Mouse (Mus musculus) retina, postnatal 7 days (tissue): ENCODE measurements around the gene Habp2.

Experiments used
- DNase-seq: peaks from one replicate; pipeline ENCODE4 v3.0.0-alpha.2; 2012; ENCODE audit warnings: low read depth, low spot score

Habp2 gene

DNA sequence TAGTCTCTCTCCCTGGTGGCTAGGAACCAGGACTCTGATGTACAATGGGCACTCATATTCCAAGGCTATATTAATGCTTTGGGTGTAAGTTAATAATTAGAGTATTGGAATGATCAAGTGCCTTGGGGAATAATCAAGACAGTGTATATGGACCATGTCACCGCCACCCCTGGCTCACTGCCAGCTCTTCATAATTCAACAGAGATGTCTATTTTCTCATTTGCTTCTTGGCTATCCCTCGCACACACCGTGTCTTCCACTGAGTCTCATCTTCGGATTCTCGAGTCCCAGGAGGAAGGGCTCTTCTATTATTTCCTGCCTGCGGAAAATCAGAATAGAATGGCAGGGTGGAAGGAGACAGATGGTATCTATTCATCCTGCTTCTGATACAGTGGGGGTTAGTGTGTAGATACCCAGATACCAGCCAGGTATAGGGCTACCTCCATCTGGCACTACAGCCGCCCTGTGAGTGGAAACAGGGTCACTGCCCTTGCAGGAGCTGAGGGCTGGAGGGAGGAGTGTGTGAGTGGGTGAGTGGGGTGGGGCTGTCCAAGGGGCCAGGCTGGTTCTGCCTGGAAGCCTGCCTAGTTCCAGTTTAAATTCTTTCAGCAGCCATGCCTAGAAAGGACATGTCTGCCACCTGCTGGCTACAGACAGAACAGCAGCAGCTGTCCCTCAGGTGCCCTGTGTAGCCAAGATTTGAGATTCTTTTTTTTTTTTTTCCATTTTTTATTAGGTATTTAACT lies 7.9 kb downstream of the Habp2 start:
- peak; percentile 48 for DNase-seq

- DNase-seq, result no peak
These were observed 9.7 kb downstream of the Habp2 start for GRCm38 (mm10) chr19:56296668-56297067.

DNA sequence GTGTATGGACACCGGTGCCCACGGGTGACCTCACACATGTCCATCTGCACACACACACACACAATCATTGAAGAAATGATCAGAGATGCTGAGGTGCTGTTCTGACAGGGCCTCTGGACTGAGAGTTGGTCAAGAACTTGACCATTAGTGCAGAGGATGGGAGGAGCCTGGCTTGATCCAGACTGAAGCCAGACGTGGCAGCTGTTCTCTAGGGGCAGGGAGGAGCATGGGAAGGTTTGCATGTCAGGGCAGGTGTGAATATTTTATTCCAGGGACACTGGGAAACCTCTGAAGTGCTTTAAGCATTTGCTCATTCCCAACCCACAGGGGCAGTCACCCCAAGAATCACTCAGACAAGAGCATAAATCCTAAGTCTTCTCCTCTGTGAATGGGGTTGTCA lies 10.3 kb downstream of the Habp2 start:
- DNase-seq, result no peak

DNA sequence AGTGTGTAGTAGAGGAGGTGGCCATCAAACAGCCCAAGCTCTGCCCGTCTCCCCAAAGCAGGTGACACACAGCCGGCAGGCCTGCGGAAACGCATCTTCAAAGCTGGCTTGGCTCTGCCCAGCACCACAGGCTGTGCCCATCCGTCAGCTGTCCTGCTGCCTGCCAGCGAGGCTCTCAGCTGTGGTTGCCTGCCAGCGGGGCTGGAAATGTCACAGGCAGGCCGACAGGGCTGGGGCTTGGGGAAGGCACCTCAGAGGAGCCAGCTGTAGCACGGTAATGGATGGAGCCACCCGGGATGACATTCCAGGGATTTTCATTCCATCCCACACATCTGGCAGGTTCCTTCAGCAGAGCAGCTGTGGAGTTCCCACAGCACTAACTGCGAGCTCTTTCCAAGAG lies 13.9 kb downstream of the Habp2 start:
- no peak for DNase-seq

GRCm38 (mm10) chr19:56316531-56316930 lies 29.6 kb downstream of the Habp2 start:
- DNase-seq, result no peak

- DNase-seq, result no peak
These were observed 32.3 kb downstream of the Habp2 start for GRCm38 (mm10) chr19:56319219-56319618.

DNA sequence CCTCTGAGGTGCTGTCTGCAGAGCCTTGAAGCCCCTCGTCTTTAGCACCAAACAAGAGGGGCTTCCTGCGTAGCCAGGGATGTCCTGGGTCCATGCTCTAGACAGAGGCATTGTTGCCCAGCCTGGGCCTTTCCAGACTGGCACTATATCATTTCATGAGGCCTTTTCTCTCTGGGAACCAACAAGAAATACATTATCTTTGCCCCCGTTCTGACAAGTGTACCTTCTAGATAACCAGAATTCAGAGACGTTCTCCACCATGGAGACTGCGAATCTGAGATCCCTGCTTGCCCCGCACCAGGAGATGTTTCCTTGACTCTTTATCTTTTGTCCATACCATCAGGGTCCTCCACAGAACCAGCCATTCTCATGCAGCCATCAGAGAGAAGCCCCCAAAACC lies 32.7 kb downstream of the Habp2 start:
- no peak for DNase-seq

GRCm38 (mm10) chr19:56320186-56320860 lies 33.4 kb downstream of the Habp2 start:
- no peak for DNase-seq

DNA sequence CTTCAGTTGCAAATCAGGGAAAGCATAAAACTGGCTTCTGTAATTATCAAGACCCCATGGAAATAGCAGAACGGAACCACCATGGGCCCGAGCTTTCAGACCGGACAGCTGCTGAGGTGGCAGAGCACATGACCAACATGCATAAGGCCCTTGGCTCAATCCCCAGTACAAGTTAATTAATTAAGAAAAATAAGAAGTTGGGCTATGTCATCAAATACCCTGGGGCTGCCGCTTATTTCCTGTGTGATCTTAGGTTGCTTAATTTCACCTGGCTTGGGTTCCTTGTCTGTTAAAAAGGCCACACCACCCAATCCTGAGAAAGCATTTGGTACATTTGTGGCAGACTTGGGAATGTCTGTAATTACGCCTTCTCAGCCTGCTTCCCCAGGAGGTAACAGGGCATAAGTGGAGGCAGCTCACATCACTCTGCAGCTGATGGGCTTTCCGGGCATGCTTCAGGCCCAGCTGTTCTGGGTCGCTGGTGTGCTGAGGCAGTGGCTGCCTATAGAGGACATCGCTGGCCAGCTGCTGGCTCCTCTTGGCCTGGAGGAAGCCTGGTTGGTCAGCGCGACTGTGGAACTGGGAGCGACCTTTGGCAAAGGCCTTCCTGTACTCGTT lies 34.5 kb downstream of the Habp2 start:
- no peak for DNase-seq

- DNase-seq, result no peak
These were observed 38.7 kb downstream of the Habp2 start for GRCm38 (mm10) chr19:56325676-56326075.

DNA sequence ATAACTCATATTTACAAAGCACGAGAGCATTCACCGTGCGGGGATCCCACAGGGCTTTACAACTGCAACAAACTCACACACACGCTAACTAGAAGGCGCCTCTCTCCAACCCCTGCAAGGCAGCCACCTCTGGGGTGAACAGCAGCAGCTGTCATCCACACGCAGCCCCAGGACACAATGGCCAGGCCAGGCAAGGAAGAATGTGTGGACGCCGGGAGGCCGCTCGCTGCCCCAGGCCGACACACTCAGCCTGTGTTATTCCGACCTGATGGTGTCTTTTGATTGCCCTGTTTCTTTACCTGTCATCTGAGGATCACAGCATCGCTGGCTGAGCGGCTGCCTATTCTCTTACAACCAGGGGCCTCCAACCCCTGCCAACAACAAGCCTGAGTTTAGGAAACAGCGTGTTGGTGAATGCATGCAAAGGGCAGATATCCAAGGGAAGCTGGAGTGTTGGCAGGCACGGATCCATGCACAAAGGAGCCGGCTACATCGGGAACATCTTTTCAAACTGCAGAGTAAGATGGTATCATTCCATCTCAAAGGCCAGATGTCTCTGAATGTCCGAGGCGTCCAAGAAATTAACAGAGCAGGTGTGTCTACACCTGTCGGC lies 39.4 kb downstream of the Habp2 start:
- no peak for DNase-seq

DNA sequence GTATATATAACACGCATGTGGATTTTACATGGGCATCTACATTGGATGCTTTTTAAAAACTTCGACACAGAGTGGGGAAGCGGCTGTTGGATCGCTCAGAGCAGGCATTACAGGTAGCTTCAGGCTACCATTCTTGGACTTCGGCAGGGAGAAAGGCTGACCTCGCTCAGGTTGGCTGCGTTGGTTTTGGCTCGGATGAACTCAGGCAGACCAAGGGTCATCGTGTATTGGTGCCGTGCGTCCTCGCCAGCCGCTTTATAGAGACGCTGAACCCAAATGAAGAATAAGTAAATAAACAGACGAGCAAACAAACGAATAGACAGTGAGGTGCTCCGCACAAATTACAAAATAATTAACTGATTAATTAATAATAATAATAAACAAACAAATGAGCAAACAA lies 49.4 kb downstream of the Habp2 start:
- no peak for DNase-seq

- DNase-seq, result no peak
These were observed 49.9 kb downstream of the Habp2 start for GRCm38 (mm10) chr19:56336826-56337225.

DNA sequence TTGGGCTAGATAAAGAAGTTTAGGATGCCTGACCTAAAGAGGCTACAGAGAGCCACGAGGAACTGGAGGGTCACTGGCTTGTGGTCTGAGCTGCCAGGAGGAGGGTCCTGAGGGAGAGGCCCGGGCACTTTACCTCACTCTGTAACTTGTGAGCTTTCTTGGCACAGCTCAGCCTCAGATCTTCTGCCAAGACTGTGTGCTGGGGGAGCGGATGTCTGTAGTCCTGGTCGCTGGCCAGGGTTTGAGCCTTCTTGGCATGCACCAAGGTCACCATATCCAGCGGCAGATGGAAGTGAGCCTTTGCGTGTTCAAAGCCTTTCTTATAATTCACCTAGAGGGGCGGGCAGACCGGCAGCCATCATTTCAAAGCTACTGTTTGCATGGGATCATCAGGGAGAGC lies 55.1 kb downstream of the Habp2 start:
- no peak for DNase-seq

GRCm38 (mm10) chr19:56343869-56344563 lies 57.1 kb downstream of the Habp2 start:
- no peak for DNase-seq

- no peak for DNase-seq
These were observed 59.1 kb downstream of the Habp2 start for GRCm38 (mm10) chr19:56346016-56346415.

GRCm38 (mm10) chr19:56346750-56347149 lies 59.8 kb downstream of the Habp2 start:
- DNase-seq, result no peak

- no peak for DNase-seq
These were observed 62.4 kb downstream of the Habp2 start for GRCm38 (mm10) chr19:56349295-56349694.

GRCm38 (mm10) chr19:56353689-56354088 lies 66.8 kb downstream of the Habp2 start:
- DNase-seq, result no peak

- DNase-seq, result no peak
These were observed 68.3 kb downstream of the Habp2 start for GRCm38 (mm10) chr19:56355201-56355600.

DNA sequence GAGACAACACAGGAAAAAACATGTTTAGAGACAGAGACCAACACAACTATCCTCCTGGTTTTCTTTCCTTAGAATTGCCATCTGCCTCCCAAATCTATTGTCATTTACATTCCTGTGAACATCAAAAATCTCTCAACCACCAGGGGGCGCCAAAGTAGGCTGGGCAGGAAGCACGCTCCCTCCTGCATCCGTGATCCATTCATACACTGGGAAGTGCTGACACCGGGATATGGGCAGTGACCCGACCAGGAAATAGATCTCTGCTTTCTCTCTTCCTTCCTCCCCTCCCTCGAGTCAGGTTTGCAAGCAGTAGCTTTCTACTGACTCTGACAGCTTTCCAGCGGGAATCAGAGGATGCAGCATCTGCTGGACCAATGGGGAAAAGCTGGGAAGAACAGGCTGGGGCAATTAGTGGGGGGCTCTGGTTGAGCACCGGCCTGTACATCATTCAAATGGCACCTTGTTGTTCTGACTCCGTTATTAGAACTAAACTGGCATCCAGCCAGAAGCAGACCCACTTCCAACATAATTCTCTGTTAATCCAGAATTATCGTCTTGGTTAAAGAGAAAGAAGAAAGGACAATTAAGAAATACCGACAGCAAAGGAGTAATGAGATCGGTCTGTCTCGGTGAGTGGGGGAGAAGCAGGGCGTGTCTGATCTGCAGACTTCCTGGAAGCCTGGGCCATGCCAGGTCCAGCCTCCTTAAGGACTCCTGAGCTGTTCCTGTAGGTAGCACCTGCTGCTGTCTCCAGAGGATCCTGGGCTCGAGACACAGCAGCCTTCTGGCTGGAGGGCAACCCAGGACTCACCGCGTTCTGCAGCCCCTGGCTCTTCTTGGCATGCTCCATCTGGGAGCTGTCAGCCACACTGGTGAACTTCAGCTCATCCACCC lies 69.8 kb downstream of the Habp2 start:
- peak; percentile 53 for DNase-seq
